Mouse (Mus musculus) E14TG2a.4 (cell line): ENCODE data around the gene Olfr324.
A peak's percentile ranks its signal among the peaks of the same experiment; 100 is the strongest.

Experiments
- H3K27me3 ChIP-seq: 2 replicates; pipeline ENCODE4 v1.6.1; 2014; ENCODE audit warnings: low read length, control low read depth; ENCODE audit not compliant: insufficient read depth
- H3K36me3 ChIP-seq: 2 replicates; pipeline ENCODE4 v1.6.1; 2014; ENCODE audit warnings: low read length, control low read depth; ENCODE audit not compliant: insufficient read depth
- H3K4me1 ChIP-seq: replicated peaks from 2 replicates; pipeline ENCODE4 v1.6.1; 2014; ENCODE audit warnings: low read depth, low read length, control low read depth
- H3K4me3 ChIP-seq: replicated peaks from 2 replicates; pipeline ENCODE4 v1.5.1; 2014; ENCODE audit warnings: mild to moderate bottlenecking, low read length
- H3K9me3 ChIP-seq: 2 replicates; pipeline ENCODE4 v1.6.1; 2014; ENCODE audit warnings: low read length, control low read depth
- CTCF ChIP-seq: conservative IDR thresholded peaks from 2 replicates; pipeline ENCODE4 v1.5.1; 2014; ENCODE audit warnings: low read length
- NANOG ChIP-seq: IDR thresholded peaks from 2 replicates; pipeline ENCODE4 v1.6.1; 2014; ENCODE audit warnings: borderline replicate concordance, low read length, mixed read lengths
- POU5F1 ChIP-seq: IDR thresholded peaks from 2 replicates; pipeline ENCODE4 v1.6.1; 2014; ENCODE audit warnings: low read length, borderline replicate concordance

Gene Olfr324

GRCm38 (mm10) chr11:58602062-58602461, 7.1 kb downstream of the Olfr324 start:
- TF ChIP-seq CTCF = no peak
- no peak for TF ChIP-seq POU5F1
- TF ChIP-seq NANOG = no peak
- Histone ChIP-seq H3K36me3 (no peaks in the 10 kb centered on the region), H3K27me3 (no peaks in the 10 kb centered on the region), H3K9me3 (no peaks in the 10 kb centered on the region), H3K4me3 (no peak overlapping the region), H3K4me1 (peaks cover 32% of the 10 kb centered on the region)

DNA sequence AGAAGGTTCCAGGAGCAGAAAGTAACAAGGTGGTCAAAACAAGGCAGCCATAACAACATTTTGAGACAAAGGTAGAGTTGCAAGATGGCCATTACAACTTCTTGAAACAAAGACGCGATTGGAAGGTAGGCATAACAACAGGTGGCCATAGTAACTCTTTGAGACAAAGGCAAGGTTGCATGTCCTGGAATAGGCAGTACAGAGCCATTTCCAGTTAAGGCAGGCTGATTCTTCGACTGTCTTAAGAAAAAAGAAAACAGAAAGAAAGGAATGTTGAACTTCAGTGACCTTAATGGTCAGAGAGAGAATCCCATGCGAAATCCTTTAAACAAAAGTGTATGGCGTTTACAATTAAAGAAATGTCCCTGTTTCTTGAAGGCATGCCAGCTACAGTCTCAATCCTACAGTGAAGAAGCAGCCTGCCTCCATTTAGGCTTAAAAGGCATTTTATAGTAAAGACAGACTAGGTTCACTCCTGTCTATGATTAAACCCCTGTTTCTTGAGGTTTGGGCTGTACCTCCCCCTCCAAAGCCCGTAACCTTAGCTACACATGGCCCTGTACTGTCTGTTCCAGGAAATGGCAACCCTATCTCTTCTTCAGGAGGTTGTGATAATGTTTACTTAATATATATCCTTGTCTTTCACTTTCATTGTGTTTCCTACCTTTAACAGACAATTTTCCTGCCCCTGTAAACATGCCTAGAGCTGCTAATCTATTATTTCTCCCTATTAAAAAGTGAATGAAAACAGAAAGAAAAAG, 8.1 kb downstream of the Olfr324 start:
- no peak overlapping the region for H3K4me3 ChIP-seq
- H3K9me3 ChIP-seq = no peaks in the 10 kb centered on the region
- H3K36me3 ChIP-seq = no peaks in the 10 kb centered on the region
- TF ChIP-seq POU5F1 = no peak
- TF ChIP-seq NANOG = peak; percentile 35; the same call in 1 of the 2 replicates
- peaks cover 32% of the 10 kb centered on the region for H3K4me1 ChIP-seq
- H3K27me3 ChIP-seq = no peaks in the 10 kb centered on the region

DNA sequence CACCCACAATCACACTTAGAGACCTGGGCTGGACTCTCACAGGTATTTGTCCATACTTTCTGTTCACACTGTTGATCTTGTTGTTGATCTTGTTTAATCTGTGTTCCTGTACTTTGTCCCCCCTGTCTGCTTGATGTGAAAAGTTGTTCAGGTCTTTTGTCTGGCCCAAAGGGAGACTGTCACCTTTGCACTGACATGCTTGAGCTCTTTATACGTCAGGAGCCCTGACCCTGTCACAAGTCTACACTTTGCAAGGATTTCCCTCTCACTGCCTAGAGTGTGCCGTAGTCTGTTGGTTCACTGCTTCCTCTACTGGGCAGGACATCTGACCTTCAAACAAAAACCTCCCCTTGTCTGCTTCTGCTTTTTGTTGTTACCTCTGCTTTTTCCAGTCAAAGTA, 9.8 kb downstream of the Olfr324 start:
- H3K4me3 ChIP-seq = no peak overlapping the region
- TF ChIP-seq NANOG (no peak), POU5F1 (no peak), CTCF (no peak)
- H3K4me1 ChIP-seq = peaks cover 32% of the 10 kb centered on the region
- no peaks in the 10 kb centered on the region for H3K9me3 ChIP-seq
- no peaks in the 10 kb centered on the region for H3K27me3 ChIP-seq
- no peaks in the 10 kb centered on the region for H3K36me3 ChIP-seq

DNA sequence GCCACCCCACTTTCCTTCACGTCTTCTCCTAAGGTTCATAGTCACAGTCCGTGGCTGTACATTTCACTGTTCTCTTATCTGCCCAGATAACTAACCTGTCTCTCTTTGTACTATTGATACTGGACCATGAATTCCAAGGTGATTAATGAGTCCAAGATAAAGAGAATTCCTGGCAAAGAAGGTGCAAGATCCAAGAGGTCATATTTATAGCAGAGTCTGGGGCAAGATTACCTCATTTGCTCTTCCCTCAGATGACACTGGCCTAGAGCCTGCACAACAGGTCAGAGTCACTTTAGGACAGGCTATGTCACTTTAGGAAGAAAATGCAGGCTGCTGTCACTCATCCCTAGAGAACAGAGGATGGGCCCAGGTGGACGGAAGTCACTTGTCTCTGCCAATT, 10.3 kb downstream of the Olfr324 start:
- H3K9me3 ChIP-seq = no peaks in the 10 kb centered on the region
- peaks cover 30% of the 10 kb centered on the region for H3K4me1 ChIP-seq
- H3K27me3 ChIP-seq = no peaks in the 10 kb centered on the region
- no peaks in the 10 kb centered on the region for H3K36me3 ChIP-seq
- H3K4me3 ChIP-seq = no peak overlapping the region
- TF ChIP-seq POU5F1 (no peak), NANOG (no peak), CTCF (no peak)

DNA sequence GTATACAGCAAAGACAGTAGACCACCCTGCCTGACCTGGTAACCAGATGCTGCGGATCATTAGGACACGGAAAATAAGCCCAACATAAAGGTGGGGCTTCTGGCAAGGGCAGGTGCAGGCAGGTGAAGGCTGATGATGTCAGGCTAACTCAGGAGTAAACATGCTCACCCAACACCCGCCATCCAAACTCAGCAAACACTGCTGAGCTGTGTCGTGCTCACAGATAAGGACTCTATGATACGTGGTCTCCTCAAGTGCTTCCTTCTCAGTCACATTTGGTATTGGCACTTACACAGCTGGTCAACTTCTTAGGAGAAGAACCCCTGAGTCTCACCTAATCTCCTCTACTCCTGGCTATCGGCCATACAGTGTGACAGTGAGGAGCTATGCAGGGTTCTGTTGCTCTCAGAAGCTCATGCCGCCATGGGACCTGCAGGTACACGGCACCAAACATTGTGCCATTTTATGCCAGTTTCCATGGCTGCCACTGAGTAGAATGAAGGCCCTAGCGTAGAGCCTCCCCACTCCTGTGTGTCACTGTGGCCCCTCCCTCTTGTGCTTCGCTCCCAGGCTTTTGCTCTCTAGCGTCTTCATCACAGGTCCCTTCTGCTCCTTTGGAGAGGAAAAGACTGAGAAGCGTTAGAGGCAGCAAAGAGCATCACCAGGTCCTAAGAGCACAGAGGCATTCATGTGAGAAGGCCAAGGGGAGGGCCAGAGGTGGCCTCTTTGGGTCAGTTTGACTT, 11.4 kb downstream of the Olfr324 start:
- H3K4me1 ChIP-seq = peaks cover 27% of the 10 kb centered on the region
- H3K9me3 ChIP-seq = no peaks in the 10 kb centered on the region
- no peaks in the 10 kb centered on the region for H3K36me3 ChIP-seq
- no peak for TF ChIP-seq CTCF
- no peak for TF ChIP-seq NANOG
- no peak for TF ChIP-seq POU5F1
- no peak overlapping the region for H3K4me3 ChIP-seq
- no peaks in the 10 kb centered on the region for H3K27me3 ChIP-seq

GRCm38 (mm10) chr11:58607030-58607429, 12.1 kb downstream of the Olfr324 start:
- TF ChIP-seq POU5F1 (no peak), NANOG (no peak), CTCF (no peak)
- Histone ChIP-seq H3K4me1 (peaks cover 20% of the 10 kb centered on the region), H3K4me3 (no peak overlapping the region), H3K9me3 (no peaks in the 10 kb centered on the region), H3K27me3 (peaks cover 4% of the 10 kb centered on the region; the same call in 1 of the 2 replicates), H3K36me3 (no peaks in the 10 kb centered on the region)

DNA sequence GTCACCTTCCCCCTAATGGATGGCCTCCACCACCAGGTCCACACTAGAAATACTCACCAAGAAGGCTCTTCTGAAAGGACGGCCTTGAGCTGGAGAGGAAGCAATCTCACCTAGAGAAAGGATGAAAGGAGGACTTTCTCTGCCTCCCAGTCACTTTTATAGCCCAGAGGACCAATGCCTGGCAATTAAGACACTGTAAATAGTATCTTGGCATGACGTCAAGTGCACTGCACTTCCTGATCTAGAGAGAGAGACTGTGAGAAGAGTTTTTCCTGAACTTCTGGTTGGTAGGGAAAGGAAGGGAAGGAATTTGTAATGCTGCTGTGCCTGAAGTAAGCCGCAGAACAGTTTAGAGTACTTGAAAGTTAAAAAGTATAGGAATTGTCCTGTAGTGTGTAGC, 18.4 kb downstream of the Olfr324 start:
- Histone ChIP-seq H3K27me3 (peaks cover 4% of the 10 kb centered on the region; the same call in 1 of the 2 replicates), H3K4me1 (no peaks in the 10 kb centered on the region), H3K36me3 (no peaks in the 10 kb centered on the region), H3K9me3 (no peaks in the 10 kb centered on the region), H3K4me3 (no peak overlapping the region)
- no peak for TF ChIP-seq NANOG
- no peak for TF ChIP-seq CTCF
- no peak for TF ChIP-seq POU5F1

DNA sequence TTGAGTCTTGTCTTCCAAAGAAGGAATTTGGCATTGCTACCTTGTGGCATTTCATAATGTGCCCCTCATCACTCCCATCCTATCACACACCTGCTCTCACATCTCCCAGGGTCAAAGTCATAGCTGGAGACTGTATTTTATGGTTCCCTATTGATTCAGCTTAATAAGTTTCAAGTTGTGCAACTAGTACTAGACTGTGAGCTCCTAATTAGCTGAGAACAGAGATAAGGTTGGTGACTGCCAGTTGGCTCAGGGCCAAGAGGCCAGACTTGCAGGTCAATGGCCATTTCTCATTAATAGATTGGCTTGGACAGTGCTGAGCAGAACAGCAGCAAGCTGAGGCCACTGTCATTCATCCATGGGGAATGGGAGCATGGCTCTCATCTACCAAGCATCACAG, 19.6 kb downstream of the Olfr324 start:
- TF ChIP-seq POU5F1 (no peak), NANOG (no peak), CTCF (no peak)
- Histone ChIP-seq H3K4me1 (no peaks in the 10 kb centered on the region), H3K4me3 (no peak overlapping the region), H3K9me3 (no peaks in the 10 kb centered on the region), H3K36me3 (no peaks in the 10 kb centered on the region), H3K27me3 (peaks cover 4% of the 10 kb centered on the region; the same call in 1 of the 2 replicates)

GRCm38 (mm10) chr11:58615975-58616374, 21.1 kb downstream of the Olfr324 start, which contains the start of gene 2210407C18Rik:
Gene 2210407C18Rik, minus strand, starts transcription at chr11:58616075.
- peaks cover 4% of the 10 kb centered on the region; the same call in 1 of the 2 replicates for H3K27me3 ChIP-seq

More at GRCm38 (mm10) chr11:58615975-58616374, 21.1 kb downstream of the Olfr324 start, which contains the start of gene 2210407C18Rik:
- H3K9me3 ChIP-seq = no peaks in the 10 kb centered on the region
- H3K36me3 ChIP-seq = no peaks in the 10 kb centered on the region
- H3K4me3 ChIP-seq = no peak within 1 kb of the TSS
- H3K4me1 ChIP-seq = no peaks in the 10 kb centered on the region
- TF ChIP-seq NANOG = no peak
- no peak for TF ChIP-seq CTCF
- no peak for TF ChIP-seq POU5F1
